Mouse (Mus musculus) stomach, postnatal 0 days (tissue): Measurements from ENCODE around the gene Syne4.

Experiments
- CTCF ChIP-seq: IDR thresholded peaks from 2 replicates; pipeline ENCODE4 v1.5.1; 2016; ENCODE audit warnings: antibody characterized with exemption, low read depth, mild to moderate bottlenecking, moderate library complexity
- EP300 ChIP-seq: optimal IDR thresholded peaks from 2 replicates; pipeline ENCODE3; 2016; ENCODE audit warnings: antibody characterized with exemption

- TF ChIP-seq EP300 (no peak), CTCF (no peak)
Measured at GRCm38 (mm10) chr7:30265041-30265440, 49.6 kb upstream of the Syne4 start.
